ENCODE assay signal across 7 mouse cellular contexts in the genomic region with DNA sequence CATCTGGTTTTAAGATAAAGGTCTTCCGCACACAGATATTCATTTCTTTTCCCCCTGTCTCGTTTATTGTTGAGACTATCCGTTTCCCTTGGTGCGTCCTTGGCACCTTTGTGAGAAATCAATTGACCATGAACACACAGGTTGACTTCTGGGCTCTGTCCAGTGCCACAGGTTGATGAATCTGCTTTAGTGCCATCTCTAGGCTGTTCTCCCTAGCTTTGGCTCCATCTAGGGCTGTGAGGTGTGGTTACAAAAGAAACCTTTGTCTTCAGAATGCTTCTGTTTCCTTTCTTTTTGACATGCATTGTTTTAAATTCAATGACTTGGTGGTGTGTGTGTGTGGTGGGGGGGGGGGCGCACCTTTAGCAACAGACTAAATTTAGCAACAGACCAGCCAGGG.
DNase-seq lines count a peak whose midpoint lies in the region; ATAC-seq and TF ChIP-seq lines count a peak whose summit lies in the region.

No protein-coding gene starts in this region.

- no peaks in the 10 kb centered on the region for H3K79me2 ChIP-seq in macrophage (ENCODE audit: inconsistent target)

- no peak for TF ChIP-seq CTCF in ES-Bruce4 (IDR thresholded peaks at IDR 0.05; ENCODE audit: low read depth, low read length)

- TF ChIP-seq EP300 in ES-Bruce4 (IDR thresholded peaks at IDR 0.05; ENCODE audit: insufficient read depth, low read depth, low read length): 0 out of 2 replicates have a peak, but pooled peaks have one; percentile 37

- no peaks in the 10 kb centered on the region for H3K36me3 ChIP-seq in hindbrain, embryonic 15.5 days
- no peaks in the 10 kb centered on the region for H3K36me3 ChIP-seq in hindbrain, embryonic 16.5 days (ENCODE audit: control insufficient read depth, insufficient read depth, low read length)
- H3K36me3 ChIP-seq in ES-Bruce4 (ENCODE audit: control insufficient read depth, insufficient read depth, low read length, poor library complexity, severe bottlenecking): no peaks in the 10 kb centered on the region
- H3K36me3 ChIP-seq in forebrain, embryonic 11.5 days (ENCODE audit: control insufficient read depth, insufficient read depth, low read length): no peaks in the 10 kb centered on the region
- no peaks in the 10 kb centered on the region for H3K36me3 ChIP-seq in macrophage (ENCODE audit: inconsistent target)

- 52% methylated on average over 5 of the region's 5 CpGs for WGBS in hindbrain, embryonic 15.5 days
- WGBS in hindbrain, embryonic 16.5 days: 50% methylated on average over 5 of the region's 5 CpGs
- WGBS in forebrain, embryonic 11.5 days: 38% methylated on average over 5 of the region's 5 CpGs
- WGBS in macrophage (ENCODE audit: missing documents): 69% methylated on average over 5 of the region's 5 CpGs

- H3K9ac ChIP-seq in hindbrain, embryonic 15.5 days: no peak overlapping the region
- no peak overlapping the region for H3K9ac ChIP-seq in hindbrain, embryonic 16.5 days (ENCODE audit: low read depth, low read length)
- H3K9ac ChIP-seq in ES-Bruce4 (ENCODE audit: low read depth, poor library complexity, severe bottlenecking): peak overlapping the region; percentile 77
- H3K9ac ChIP-seq in forebrain, embryonic 11.5 days (ENCODE audit: low read length): peak overlapping the region; percentile 40

- TF ChIP-seq POLR2A in ES-Bruce4 (IDR thresholded peaks at IDR 0.05; ENCODE audit: insufficient read depth, low read length): no peak

- H3K4me2 ChIP-seq in hindbrain, embryonic 15.5 days: peak overlapping the region; percentile 43; the same call in 1 of the 2 replicates
- no peak overlapping the region for H3K4me2 ChIP-seq in hindbrain, embryonic 16.5 days (ENCODE audit: low read length)
- H3K4me2 ChIP-seq in forebrain, embryonic 11.5 days (ENCODE audit: low read depth, low read length, severe bottlenecking): no peak overlapping the region

- H3K4me3 ChIP-seq in hindbrain, embryonic 15.5 days: no peak overlapping the region
- no peak overlapping the region for H3K4me3 ChIP-seq in hindbrain, embryonic 16.5 days (ENCODE audit: low read length)
- H3K4me3 ChIP-seq in ES-Bruce4 (ENCODE audit: low read depth, low read length): no peak overlapping the region
- no peak overlapping the region for H3K4me3 ChIP-seq in forebrain, embryonic 11.5 days (ENCODE audit: low read depth, low read length)
- peak overlapping the region; percentile 12; the same call in 1 of the 2 replicates for H3K4me3 ChIP-seq in macrophage (ENCODE audit: inconsistent target)

- no peak for DNase-seq in forebrain, embryonic 11.5 days (ENCODE audit: low spot score)
- no peak for DNase-seq in layer of hippocampus, adult 9-10 months (ENCODE audit: low spot score)

- no peak for ATAC-seq in hindbrain, embryonic 15.5 days (ENCODE audit: low FRiP score, low read depth)
- ATAC-seq in hindbrain, embryonic 16.5 days: no peak
- peak; percentile 69 for ATAC-seq in forebrain, embryonic 11.5 days (replicated peaks; ENCODE audit: low FRiP score)
- no peak for ATAC-seq in granulocyte monocyte progenitor cell, adult 5-6 weeks (replicated peaks; ENCODE audit: poor library complexity, severe bottlenecking)

- H3K4me1 ChIP-seq in hindbrain, embryonic 15.5 days (replicated peaks): no peaks in the 10 kb centered on the region; the same call in 1 of the 2 replicates
- no peaks in the 10 kb centered on the region for H3K4me1 ChIP-seq in hindbrain, embryonic 16.5 days (ENCODE audit: control insufficient read depth, insufficient read depth, low read depth, low read length)
- peaks cover 2% of the 10 kb centered on the region for H3K4me1 ChIP-seq in ES-Bruce4 (ENCODE audit: control insufficient read depth, insufficient read depth, low read length)
- H3K4me1 ChIP-seq in forebrain, embryonic 11.5 days (replicated peaks; ENCODE audit: control insufficient read depth, insufficient read depth, low read length): peaks cover 2% of the 10 kb centered on the region; the same call in 1 of the 2 replicates

- H3K9me3 ChIP-seq in hindbrain, embryonic 15.5 days: no peaks in the 10 kb centered on the region
- H3K9me3 ChIP-seq in hindbrain, embryonic 16.5 days (ENCODE audit: control insufficient read depth, low read length): no peaks in the 10 kb centered on the region
- H3K9me3 ChIP-seq in ES-Bruce4 (replicated peaks; ENCODE audit: control insufficient read depth, insufficient read depth, low read length, poor library complexity, severe bottlenecking): peaks cover 10% of the 10 kb centered on the region
- no peaks in the 10 kb centered on the region for H3K9me3 ChIP-seq in forebrain, embryonic 11.5 days (ENCODE audit: control insufficient read depth, low read length)

- H3K27me3 ChIP-seq in hindbrain, embryonic 15.5 days: no peaks in the 10 kb centered on the region
- no peaks in the 10 kb centered on the region for H3K27me3 ChIP-seq in hindbrain, embryonic 16.5 days (replicated peaks; ENCODE audit: control insufficient read depth, insufficient read depth, low read length)
- no peaks in the 10 kb centered on the region for H3K27me3 ChIP-seq in ES-Bruce4 (ENCODE audit: control insufficient read depth, insufficient read depth, low read length, poor library complexity, severe bottlenecking)
- H3K27me3 ChIP-seq in forebrain, embryonic 11.5 days (ENCODE audit: control insufficient read depth, insufficient read depth, low read length): no peaks in the 10 kb centered on the region

- no peak overlapping the region for H3K27ac ChIP-seq in hindbrain, embryonic 15.5 days (replicated peaks)
- no peak overlapping the region for H3K27ac ChIP-seq in hindbrain, embryonic 16.5 days (ENCODE audit: low read depth, low read length)
- H3K27ac ChIP-seq in ES-Bruce4 (ENCODE audit: insufficient read depth, low read length) (peak overlapping the region; percentile 95), macrophage (no peak overlapping the region)
- H3K27ac ChIP-seq in forebrain, embryonic 11.5 days (ENCODE audit: low read depth, low read length): no peak overlapping the region

Comparison
In these comparisons a context has a peak if more than half of its experiments do, and no peak if none do; other contexts are left out.
1. H3K9ac ChIP-seq: peak in ES-Bruce4 (single experiment) and forebrain, embryonic 11.5 days (single experiment); none in hindbrain, embryonic 15.5 days (single experiment) and hindbrain, embryonic 16.5 days (single experiment).